Mouse (Mus musculus) right cerebral cortex, postnatal 36 days (tissue): Measurements from ENCODE around the gene Clpp.

Experiments
- DNase-seq, 2 experiments: peaks; one replicate each; pipeline ENCODE4 v3.0.0; 2022; ENCODE audit warnings: low spot score in 2 of 2, mixed read lengths in 1 of 2

Gene Clpp

GRCm38 (mm10) chr17:56986105-56986805 is 3.9 kb upstream of the Clpp start:
- no peak for DNase-seq

DNA sequence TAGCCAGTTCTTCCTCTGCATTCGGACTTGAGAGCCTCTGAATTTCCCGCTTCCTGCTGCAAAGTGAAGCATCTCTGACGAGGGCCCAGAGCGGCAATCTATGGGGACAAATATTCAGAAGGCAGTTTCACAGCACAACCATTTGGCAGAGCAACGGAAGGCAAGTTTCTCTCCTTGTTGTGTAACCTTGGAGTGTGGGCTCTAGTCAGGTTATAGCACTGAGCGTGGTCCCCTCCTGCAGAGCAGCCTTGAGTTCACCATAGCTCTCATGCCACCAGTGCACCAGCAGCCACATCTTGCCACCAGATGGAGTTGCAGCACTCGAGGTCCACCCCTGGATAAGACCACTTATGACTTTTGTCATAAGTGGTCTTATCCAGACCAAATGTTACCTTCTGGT is 1.7 kb upstream of the Clpp start:
- no peak for DNase-seq

DNA sequence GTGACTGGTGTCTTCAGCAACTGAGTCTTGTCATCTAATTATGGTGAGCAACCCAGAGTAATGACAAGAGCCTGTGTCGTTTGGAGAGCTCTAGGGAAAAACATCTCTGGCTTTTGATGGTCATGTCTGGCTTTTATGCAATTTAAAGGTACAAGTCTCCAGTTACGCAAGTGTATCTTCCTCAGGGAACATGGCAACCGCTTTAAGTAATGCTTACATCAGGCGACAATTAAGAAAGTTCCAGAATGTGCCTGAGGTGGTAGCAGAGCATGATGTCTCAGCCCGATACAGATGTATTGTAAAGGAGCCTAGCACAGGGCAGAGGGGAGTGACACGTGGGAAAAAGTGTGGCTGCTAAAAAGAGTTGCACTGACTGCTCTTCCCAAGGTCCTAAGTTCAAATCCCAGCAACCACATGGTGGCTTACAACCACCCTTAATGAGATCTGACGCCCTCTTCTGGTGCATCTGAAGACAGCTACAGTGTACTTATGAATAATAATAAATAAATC is 1.1 kb upstream of the Clpp start:
- no peak for DNase-seq

DNA sequence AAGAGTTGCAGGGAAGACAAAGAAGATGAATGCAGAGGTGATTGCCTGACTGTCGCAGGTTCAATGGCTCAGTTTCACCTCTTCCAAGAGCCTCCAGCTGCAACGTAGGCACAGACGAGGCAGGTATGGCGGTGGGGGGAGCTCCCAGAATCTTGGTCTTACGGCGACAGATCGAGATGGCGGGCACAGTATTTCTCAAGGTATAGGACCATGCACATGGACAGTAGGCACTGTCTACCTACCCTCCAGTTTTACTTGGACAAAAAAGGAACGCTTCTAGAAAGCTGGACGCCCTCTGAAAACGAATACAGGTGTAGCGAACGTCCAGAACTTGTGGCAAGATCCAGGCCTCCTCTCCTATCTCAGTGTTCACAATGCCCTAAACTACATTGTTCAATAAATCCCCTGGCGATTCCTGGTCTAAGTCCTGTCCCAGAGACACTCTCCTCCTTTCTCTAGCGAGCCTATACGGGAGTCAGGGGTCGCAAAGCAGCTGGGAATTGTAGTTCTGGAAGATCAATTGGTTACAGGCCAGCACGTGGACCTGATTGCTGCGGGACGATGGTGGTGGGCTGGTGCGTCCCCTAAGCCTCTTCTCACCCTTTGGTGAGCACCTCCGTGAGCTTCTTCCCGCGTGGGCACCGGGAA is 514 bp upstream of the Clpp start:
- peak; percentile 75 to 82 for DNase-seq

GRCm38 (mm10) chr17:56990966-56991365 is 861 bp downstream of the Clpp start:
- no peak for DNase-seq

DNA sequence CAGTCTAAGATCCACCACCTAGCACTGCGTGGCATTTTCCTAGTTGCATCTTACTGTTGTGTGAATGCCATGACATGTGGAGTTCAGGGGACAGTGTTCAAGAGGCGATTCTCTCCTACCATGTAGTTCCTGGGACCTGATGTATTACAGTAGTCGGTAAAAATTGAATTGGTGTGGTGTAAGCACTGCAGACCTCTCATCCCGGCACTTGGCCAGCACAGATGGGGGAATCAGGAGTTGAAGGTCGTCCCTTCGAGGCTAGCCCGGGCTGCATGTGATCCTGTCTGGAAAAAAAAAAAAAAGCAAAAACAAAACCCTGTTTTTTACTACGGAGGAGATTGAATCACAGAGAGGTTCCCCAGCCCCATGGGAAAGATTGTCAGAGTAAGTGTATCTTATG is 4.9 kb downstream of the Clpp start:
- no peak for DNase-seq

DNA sequence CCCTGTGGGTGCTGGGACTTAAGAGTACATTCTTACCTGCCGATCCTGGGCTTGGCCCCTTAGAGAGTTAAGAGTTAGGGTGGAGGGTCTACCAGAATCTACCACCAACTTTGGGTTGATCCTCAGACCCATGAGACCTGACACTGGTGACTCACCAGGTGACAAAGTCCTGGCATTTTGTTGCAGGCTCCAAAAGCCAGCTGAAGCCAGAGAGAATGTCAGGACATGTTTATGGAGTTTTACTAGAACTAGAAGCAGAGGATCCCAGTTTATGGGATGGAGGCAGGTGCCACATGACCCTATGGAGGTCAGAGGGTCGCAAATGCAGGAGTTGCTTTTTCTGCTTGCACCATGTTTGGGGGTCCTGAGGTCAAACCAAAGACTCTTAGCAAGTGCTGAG is 6.4 kb downstream of the Clpp start:
- no peak for DNase-seq

GRCm38 (mm10) chr17:56997029-56997667 is 7.0 kb downstream of the Clpp start, which contains the start of gene Alkbh7:
Alkbh7 (plus strand) TSS chr17:56997339.
- peak; percentile 93 to 96 for DNase-seq

- DNase-seq, result no peak
These were observed 9.3 kb downstream of the Clpp start for GRCm38 (mm10) chr17:56999414-56999813.

DNA sequence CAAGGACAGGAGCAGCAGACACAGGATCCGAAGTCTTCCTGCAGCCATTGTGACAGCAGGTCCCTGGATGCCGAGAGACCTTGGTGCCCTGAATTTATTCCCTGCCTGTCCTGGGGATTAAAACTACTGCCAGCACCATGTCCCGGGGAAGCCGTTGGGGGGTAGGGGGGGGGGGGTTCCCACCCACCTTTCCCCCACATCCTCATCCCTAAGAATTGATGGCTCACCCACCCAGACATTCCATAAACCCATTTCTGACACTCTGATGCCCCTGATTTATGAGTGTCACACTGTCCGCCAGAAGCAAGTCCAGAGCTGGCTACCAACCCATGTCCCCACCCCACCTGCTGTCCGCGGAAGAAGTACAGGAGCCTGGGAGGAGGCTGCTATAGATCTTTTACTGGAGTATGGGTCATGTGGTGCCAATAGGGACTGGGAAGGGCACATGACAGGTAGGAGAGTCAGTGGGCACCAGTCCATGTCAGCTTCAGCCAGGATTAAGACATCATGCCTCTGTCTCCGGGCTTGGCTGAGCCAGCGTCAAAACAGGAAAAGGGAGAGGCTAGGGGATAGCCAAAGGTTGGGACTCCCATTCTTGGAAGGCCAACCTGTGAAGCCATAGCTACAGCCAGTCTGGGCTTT is 10.0 kb downstream of the Clpp start, which contains the start of gene Pspn:
Pspn (minus strand) TSS at position 51 of the 642 bp plus-strand sequence.
- no peak for DNase-seq

- DNase-seq, result no peak
These were observed 11.1 kb downstream of the Clpp start for GRCm38 (mm10) chr17:57001228-57001627.

- no peak for DNase-seq
These were observed 13.9 kb downstream of the Clpp start for GRCm38 (mm10) chr17:57003994-57004393.

GRCm38 (mm10) chr17:57007137-57007905 is 17.2 kb downstream of the Clpp start:
- no peak for DNase-seq

GRCm38 (mm10) chr17:57010911-57011235 is 20.8 kb downstream of the Clpp start:
- no peak for DNase-seq

GRCm38 (mm10) chr17:57011236-57012141 is 21.4 kb downstream of the Clpp start, which contains the start of the genes Gtf2f1 and Gm17949:
Gtf2f1 (minus strand) TSS chr17:57011288.
Gm17949 (plus strand) TSS chr17:57011469.
- peak; percentile 94 to 96 for DNase-seq

GRCm38 (mm10) chr17:57012245-57012795 is 22.2 kb downstream of the Clpp start:
- DNase-seq, result no peak

DNA sequence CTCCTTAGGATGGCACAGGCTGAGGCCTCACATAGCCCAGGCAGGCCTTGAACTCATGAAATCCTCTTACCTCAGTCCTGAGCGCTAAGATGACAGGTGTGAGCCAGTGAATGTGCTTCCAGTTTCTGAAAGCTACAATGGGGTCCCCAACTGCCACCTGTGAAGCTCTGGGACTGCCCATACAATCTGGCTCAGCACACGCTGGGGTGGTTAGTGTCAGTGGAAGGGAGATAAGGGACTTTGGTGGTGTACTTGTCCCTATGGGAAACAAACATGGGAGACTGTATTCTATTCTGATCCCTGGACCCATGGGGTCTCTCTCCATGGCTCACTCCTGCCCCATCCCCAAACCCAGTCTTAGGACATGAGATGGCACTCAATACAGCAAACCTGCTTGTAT is 29.6 kb downstream of the Clpp start:
- DNase-seq, result no peak

DNA sequence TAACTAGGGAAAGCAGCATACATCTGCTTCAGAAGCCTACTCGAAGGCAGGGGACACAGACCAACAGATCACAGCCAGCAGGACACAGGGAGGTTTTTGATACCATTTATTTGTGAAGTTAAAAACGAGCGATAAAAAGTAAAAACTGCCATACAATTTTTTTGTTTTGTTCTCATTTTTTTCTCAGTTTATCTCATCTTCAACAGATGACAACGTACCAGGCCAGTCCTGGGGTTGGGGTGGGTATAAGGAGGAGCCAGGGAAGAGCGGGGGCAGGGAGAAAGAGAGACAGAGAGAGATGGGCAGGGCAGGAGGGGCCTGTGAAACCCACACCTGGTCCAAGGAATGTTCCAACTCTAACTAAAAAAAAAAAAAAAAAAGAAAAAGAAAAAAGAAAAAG is 30.9 kb downstream of the Clpp start:
- no peak for DNase-seq

- DNase-seq, result no peak
These were observed 37.4 kb downstream of the Clpp start for GRCm38 (mm10) chr17:57027471-57027870.

DNA sequence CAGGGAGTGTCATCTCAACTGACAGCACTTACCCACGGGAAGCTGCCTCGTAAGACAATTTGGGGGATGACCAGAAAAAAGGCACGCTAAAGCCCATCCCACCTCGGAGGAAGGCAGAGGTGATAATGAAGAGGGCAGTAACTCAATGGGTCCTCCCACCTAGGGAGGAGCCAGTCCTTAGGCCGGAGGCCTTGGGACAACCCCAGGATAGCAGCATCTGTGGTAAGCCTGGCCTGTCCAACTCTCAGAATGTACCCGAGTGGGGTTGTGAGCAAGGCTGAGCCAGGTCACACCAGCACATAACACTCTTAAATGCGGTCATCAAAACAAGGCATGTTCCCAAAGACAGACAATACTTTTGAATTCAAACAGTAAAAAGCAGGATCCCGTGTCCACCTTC is 39.6 kb downstream of the Clpp start:
- no peak for DNase-seq
